Mouse (Mus musculus): ENCODE measurements around the gene Mrps33. TPM values are rescaled to one million over a fixed set of nuclear protein-coding genes. Genes with fewer than 3 reads are reported as not detected.

The Mrps33 gene
- total RNA-seq, 2 experiments from 2014 or later, result 53.4 to 56.0 TPM

- peak in 1 of 2 experiments; percentile 10 for DNase-seq (ENCODE audit: low spot score in 2 of 2)
These were observed 29.7 kb downstream of the Mrps33 start for GRCm38 (mm10) chr6:39780857-39781666.

GRCm38 (mm10) chr6:39778506-39778905 lies 32.3 kb downstream of the Mrps33 start:
- no peak for DNase-seq (ENCODE audit: low spot score in 2 of 2)

- no peak for DNase-seq (ENCODE audit: low spot score in 2 of 2)
These were observed 34.5 kb downstream of the Mrps33 start for GRCm38 (mm10) chr6:39776275-39776674.

- no peak for DNase-seq (ENCODE audit: low spot score in 2 of 2)
These were observed 35.8 kb downstream of the Mrps33 start for GRCm38 (mm10) chr6:39775029-39775428.

- no peak for DNase-seq (ENCODE audit: low spot score in 2 of 2)
These were observed 53.6 kb downstream of the Mrps33 start for GRCm38 (mm10) chr6:39757229-39757628.

Other genes with a start within 250 kb of the Mrps33 start
- gene Adck2, start 237.1 kb downstream of the Mrps33 start, total RNA-seq (2021), result 10 to 100 TPM; 15.9 to 18.3 TPM
- gene Gm42420, start 225.2 kb downstream of the Mrps33 start, total RNA-seq (2021), result not detected
- gene Ndufb2, start 218.4 kb downstream of the Mrps33 start, total RNA-seq (2021), result 100 to 1,000 TPM; 194 to 203 TPM
- gene Braf, start 85.5 kb downstream of the Mrps33 start, total RNA-seq (2021), result 10 to 100 TPM; 17.8 to 18.1 TPM
- 1 to 10 TPM; 5.8 to 6.0 TPM for gene Tmem178b, start 62.3 kb upstream of the Mrps33 start, total RNA-seq (2021)